Mouse (Mus musculus) liver, adult 2 months (tissue): ENCODE results near the gene Trappc1. TPM values are rescaled to one million over a fixed set of nuclear protein-coding genes. Genes with fewer than 3 reads are reported as not detected.

Experiments used
- DNase-seq: peaks from one replicate; pipeline ENCODE4 v3.0.0-alpha.2; 2011; ENCODE audit warnings: low read depth, low spot score; ENCODE audit errors: extremely low read depth
- H3K27ac ChIP-seq: fragments of 200-500 bp; replicated peaks from 2 replicates; pipeline ENCODE4 v1.5.1; 2012; ENCODE audit warnings: low read depth, mild to moderate bottlenecking, control low read depth, inconsistent platforms, low read length; ENCODE audit not compliant: insufficient read depth
- H3K27me3 ChIP-seq: fragments of 200-500 bp; 2 replicates; pipeline ENCODE4 v1.6.1; 2012; ENCODE audit warnings: mild to moderate bottlenecking, moderate library complexity, low read length, inconsistent platforms; ENCODE audit not compliant: control insufficient read depth, insufficient read depth
- H3K36me3 ChIP-seq: fragments of 200-500 bp; 2 replicates; pipeline ENCODE4 v1.6.1; 2012; ENCODE audit warnings: low read length, inconsistent platforms; ENCODE audit not compliant: control insufficient read depth, insufficient read depth
- H3K4me1 ChIP-seq: fragments of 200-500 bp; 2 replicates; pipeline ENCODE4 v1.6.1; 2011; ENCODE audit warnings: low read length; ENCODE audit not compliant: control insufficient read depth, insufficient read depth
- H3K4me3 ChIP-seq: fragments of 200-500 bp; 2 replicates; pipeline ENCODE4 v1.5.1; 2011; ENCODE audit warnings: low read depth, mild to moderate bottlenecking, control low read depth, low read length, moderate library complexity; ENCODE audit not compliant: insufficient read depth
- H3K79me2 ChIP-seq: fragments of 200-500 bp; 2 replicates; pipeline ENCODE4 v1.6.1; 2012; ENCODE audit warnings: inconsistent platforms, mild to moderate bottlenecking, low read length, moderate library complexity; ENCODE audit not compliant: control insufficient read depth, insufficient read depth
- H3K9ac ChIP-seq: fragments of 200-500 bp; 2 replicates; pipeline ENCODE4 v1.6.1; 2012; ENCODE audit warnings: low read depth, mild to moderate bottlenecking, control low read depth, inconsistent platforms, low read length
- CTCF ChIP-seq: fragments of 200-500 bp; IDR thresholded peaks from 2 replicates; pipeline ENCODE4 v1.5.1; 2011; ENCODE audit warnings: low read depth, low read length, control low read depth
- POLR2A ChIP-seq: fragments of 200-500 bp; IDR thresholded peaks from 2 replicates; pipeline ENCODE4 v1.6.1; 2011; ENCODE audit warnings: low read length, control low read depth; ENCODE audit not compliant: insufficient read depth; ENCODE audit errors: extremely low read depth
- WGBS: fragments of 180-500 bp; shearing (Covaris S2); methylation state at CpG from one replicate; pipeline ENCODE4 v1.1.7; 2018; 5-methylcytosine and 5-hydroxymethylcytosine counted together
- polyA plus RNA-seq: library from polyadenylated mRNA; depleted of rRNA; stranded (reverse); fragments of >200 nt; gene quantifications from 2 replicates; pipeline ENCODE4 v1.2.3, GENCODE M21; 2012
- total RNA-seq: library from RNA; depleted of rRNA; stranded (reverse); fragments of >200 nt; gene quantifications from 2 replicates; pipeline ENCODE4 v1.2.3, GENCODE M21; 2014

The Trappc1 gene
- total and polyA plus RNA-seq, 2 experiments: 35.1 to 37.5 TPM

- TF ChIP-seq POLR2A (no peak), CTCF (no peak)
- H3K27ac ChIP-seq: peak overlapping the region; percentile 86
- under 1% methylated on average over 82 of the region's 106 CpGs for WGBS
- H3K27me3 ChIP-seq: no peaks in the 10 kb centered on the region
- H3K79me2 ChIP-seq: peaks cover 2% of the 10 kb centered on the region; the same call in 1 of the 2 replicates
- H3K9ac ChIP-seq: peak overlapping the region; percentile 97
- DNase-seq: no peak
- H3K4me3 ChIP-seq: peak overlapping the region; percentile 81
- H3K36me3 ChIP-seq: no peaks in the 10 kb centered on the region
- peaks cover 20% of the 10 kb centered on the region for H3K4me1 ChIP-seq
These were observed 44.8 kb downstream of the Trappc1 start for GRCm38 (mm10) chr11:69368356-69369214.

- H3K4me3 ChIP-seq: peak within 1 kb of the TSS; percentile 81
- TF ChIP-seq CTCF: no peak
- DNase-seq: no peak
- H3K9ac ChIP-seq: peak within 1 kb of the TSS; percentile 97
- WGBS: 4% methylated on average over 20 of the region's 34 CpGs
- no peaks in the 10 kb centered on the region for H3K36me3 ChIP-seq
- no peaks in the 10 kb centered on the region for H3K27me3 ChIP-seq
- H3K27ac ChIP-seq: peak within 1 kb of the TSS; percentile 86
- H3K79me2 ChIP-seq: no peaks in the 10 kb centered on the region; the same call in 1 of the 2 replicates
- peaks cover 16% of the 10 kb centered on the region for H3K4me1 ChIP-seq
These were observed 45.6 kb downstream of the Trappc1 start, which contains the start of gene Chd3 for GRCm38 (mm10) chr11:69369215-69369989. TSS of gene Chd3 (minus strand) at chr11:69369406.

- WGBS: 40% methylated on average over 2 of the region's 2 CpGs
- Histone ChIP-seq H3K79me2 (no peaks in the 10 kb centered on the region; the same call in 1 of the 2 replicates), H3K36me3 (no peaks in the 10 kb centered on the region), H3K27me3 (no peaks in the 10 kb centered on the region), H3K4me1 (peaks cover 15% of the 10 kb centered on the region), H3K27ac (peak overlapping the region; percentile 1; the same call in 1 of the 2 replicates), H3K9ac (no peak overlapping the region), H3K4me3 (no peak overlapping the region)
- TF ChIP-seq CTCF (no peak), POLR2A (no peak)
- no peak for DNase-seq
These were observed 46.4 kb downstream of the Trappc1 start for GRCm38 (mm10) chr11:69369990-69370816.

- 12% methylated on average over 9 of the region's 9 CpGs for WGBS
These were observed 47.0 kb downstream of the Trappc1 start for GRCm38 (mm10) chr11:69370817-69371215.

GRCm38 (mm10) chr11:69371601-69372000, 47.8 kb downstream of the Trappc1 start:
- H3K27ac ChIP-seq: no peak overlapping the region
- H3K36me3 ChIP-seq: no peaks in the 10 kb centered on the region

More at GRCm38 (mm10) chr11:69370817-69371215, 47.0 kb downstream of the Trappc1 start:
- Histone ChIP-seq H3K4me3 (no peak overlapping the region), H3K27ac (peak overlapping the region; percentile 1; the same call in 1 of the 2 replicates), H3K36me3 (no peaks in the 10 kb centered on the region), H3K79me2 (no peaks in the 10 kb centered on the region; the same call in 1 of the 2 replicates), H3K27me3 (no peaks in the 10 kb centered on the region), H3K4me1 (peaks cover 9% of the 10 kb centered on the region), H3K9ac (no peak overlapping the region)
- peak; percentile 61 for DNase-seq
- no peak for TF ChIP-seq CTCF
- TF ChIP-seq POLR2A: no peak

More at GRCm38 (mm10) chr11:69371601-69372000, 47.8 kb downstream of the Trappc1 start:
- H3K4me3 ChIP-seq: no peak overlapping the region
- 74% methylated on average over 12 of the region's 12 CpGs for WGBS
- H3K4me1 ChIP-seq: peaks cover 7% of the 10 kb centered on the region
- no peak overlapping the region for H3K9ac ChIP-seq
- H3K27me3 ChIP-seq: no peaks in the 10 kb centered on the region
- H3K79me2 ChIP-seq: no peaks in the 10 kb centered on the region; the same call in 1 of the 2 replicates
- no peak for DNase-seq
- TF ChIP-seq CTCF: no peak
